Mouse (Mus musculus) adrenal gland, adult 2 months (tissue): ENCODE data around the gene Etv6. TPM values are rescaled to one million over a fixed set of nuclear protein-coding genes. Genes with fewer than 3 reads are reported as not detected.

Source experiments
- polyA plus RNA-seq: library from polyadenylated mRNA; depleted of rRNA; stranded (reverse); fragments of >200 nt; gene quantifications from 2 replicates; pipeline ENCODE4 v1.2.3, GENCODE M21; 2012; rRNA removed
- total RNA-seq, 2 experiments: library from RNA; stranded (reverse); gene quantifications; 2 replicates each; pipeline ENCODE4 v1.2.3; 2021

Gene Etv6
- total and polyA plus RNA-seq, 3 experiments, result 33.0 to 60.5 (median 36.5) TPM

Other genes starting within 250 kb of the Etv6 start
- gene Kap, start 181.9 kb upstream of the Etv6 start, total RNA-seq, result 1 to 10 TPM in 1 of 2 experiments, not detected in 1; 4.4 TPM
- gene Kap, start 181.9 kb upstream of the Etv6 start, polyA plus RNA-seq, result not detected in 2 replicates